Mouse (Mus musculus) kidney, adult 18-20 months (tissue): ENCODE results near the gene March2.

Experiments
- DNase-seq: peaks from one replicate; pipeline ENCODE4 v3.0.0; 2021

The March2 gene

DNA sequence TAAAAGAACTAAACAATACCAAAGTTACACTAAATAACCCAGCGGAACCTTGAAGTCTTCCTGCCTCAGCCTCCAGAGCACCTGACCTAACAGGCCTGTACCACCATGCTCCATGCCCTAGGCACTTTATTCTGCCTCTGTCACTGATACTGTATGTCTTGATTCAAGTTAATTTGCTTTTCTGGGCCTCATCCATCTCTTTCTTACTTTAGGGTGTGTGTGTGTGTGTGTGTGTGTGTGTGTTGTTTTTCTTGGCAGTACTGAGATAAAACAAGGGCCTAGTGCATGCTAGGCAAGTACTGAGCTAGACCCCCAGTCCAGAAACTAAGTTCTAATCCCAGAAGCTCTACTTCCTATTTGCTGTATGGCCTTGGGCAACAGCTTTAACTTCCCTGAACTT, 1.2 kb downstream of the March2 start:
- no peak for DNase-seq

DNA sequence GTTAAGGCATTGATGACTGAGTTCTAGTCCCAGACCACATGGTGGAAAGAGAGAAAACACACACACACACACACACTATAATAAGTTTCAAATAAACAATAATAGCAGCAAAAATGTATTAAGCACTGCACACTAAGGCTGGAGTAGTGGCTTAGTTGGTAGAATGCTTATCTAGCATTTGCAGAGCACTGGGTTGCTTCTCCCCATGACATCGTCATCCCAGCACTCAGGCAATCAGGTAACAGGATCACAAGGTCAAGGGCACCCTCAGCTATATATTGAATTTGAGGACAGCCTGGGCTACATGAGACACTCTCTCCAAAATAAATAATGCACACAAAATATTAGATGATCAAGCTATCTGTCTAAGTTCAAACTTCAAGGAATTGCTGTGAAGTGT, 3.7 kb downstream of the March2 start:
- DNase-seq, result no peak

DNA sequence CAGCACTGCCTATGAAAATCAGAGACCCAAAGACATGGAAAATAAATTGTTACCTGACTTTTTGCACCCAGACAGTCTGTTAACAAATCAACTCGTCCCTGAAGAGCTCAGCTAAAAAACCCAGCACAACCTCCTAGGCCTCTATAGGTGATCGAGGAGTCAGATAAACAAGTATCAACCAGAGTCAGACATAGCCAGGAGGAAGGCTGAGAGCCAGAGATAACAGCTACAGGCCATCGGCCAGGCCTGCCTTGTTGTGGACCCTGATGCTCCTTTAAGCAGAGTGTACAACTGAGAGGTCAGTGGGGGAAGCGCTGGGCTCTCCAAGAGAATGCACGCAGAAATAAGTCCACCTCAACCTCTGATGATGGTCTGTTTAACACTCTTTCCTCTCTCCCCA, 5.2 kb downstream of the March2 start:
- DNase-seq, result no peak

DNA sequence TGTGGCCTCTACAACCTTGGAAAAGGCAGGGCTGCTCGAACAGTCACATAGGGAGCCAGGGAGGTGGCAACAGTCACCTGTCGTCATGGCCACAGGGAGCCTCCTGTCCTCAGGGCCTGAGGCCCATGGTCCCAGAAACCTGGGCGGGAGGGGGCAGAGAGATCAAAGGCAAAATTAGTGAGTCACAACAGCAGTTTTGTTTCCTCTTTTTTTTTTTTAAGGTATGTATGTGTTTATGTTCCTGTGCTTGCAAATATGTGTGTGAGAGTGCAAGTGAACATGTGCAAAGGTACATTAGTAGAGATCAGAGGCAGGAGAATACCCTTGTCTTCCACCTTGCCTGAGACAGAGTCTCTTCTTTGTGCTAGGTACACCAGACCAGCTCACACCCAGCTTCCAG, 8.6 kb downstream of the March2 start:
- no peak for DNase-seq

DNA sequence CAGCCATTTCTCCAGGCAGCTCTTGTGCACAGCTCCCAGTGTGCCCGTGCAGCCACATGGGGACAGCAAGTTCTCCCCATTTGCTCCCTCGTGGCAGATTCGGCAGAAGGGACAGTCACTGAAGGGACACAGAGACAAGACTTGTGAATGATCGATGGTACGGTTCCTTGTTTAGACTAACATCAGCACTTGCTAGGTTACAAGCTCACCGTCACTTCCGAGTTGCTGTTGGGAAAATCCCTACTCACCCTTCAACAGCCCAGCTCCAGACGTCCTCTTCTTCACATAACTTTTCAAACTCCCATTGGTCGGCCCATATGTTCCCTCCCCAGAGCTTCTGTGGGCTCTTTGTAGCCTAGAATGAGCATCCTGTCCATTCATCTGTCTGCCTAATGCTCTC, 15.4 kb downstream of the March2 start:
- DNase-seq, result no peak

DNA sequence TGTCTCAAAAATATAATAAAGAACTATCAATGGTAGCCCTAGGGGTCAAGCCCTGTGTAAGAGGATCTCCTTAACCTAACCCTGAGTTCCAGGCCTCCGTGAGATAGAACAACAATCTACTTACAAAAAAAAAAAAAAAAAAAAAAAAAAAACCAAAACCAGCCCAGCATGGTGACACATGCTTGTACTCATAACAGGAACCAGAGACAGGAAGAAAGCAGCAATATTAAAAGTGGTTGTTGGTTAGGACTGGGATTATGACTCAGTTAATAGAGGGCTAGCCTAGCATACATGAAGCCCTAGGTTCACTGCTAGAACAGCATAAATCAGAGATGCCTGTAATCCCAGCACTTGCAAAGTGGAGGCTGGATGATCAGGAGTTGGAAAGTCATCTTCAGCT, 16.3 kb downstream of the March2 start:
- DNase-seq, result no peak

DNA sequence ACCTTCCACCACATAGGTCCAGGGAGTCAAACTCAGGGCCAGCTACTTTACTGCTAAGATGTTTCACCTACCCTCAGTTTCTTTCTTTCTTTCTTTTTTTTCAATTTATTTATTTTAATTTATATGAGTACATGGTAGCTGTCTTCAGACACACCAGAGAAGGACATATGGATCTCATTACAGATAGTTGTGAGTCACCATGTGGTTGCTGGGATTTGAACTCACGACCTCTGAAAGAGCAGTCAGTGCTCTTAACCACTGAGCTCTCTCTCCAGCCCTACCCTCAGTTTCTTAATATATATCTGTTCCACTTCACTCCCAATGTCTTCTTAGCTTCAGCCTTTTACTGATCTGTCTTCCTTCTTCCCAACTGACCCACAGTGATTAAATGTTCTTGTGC, 23.0 kb downstream of the March2 start:
- no peak for DNase-seq

DNA sequence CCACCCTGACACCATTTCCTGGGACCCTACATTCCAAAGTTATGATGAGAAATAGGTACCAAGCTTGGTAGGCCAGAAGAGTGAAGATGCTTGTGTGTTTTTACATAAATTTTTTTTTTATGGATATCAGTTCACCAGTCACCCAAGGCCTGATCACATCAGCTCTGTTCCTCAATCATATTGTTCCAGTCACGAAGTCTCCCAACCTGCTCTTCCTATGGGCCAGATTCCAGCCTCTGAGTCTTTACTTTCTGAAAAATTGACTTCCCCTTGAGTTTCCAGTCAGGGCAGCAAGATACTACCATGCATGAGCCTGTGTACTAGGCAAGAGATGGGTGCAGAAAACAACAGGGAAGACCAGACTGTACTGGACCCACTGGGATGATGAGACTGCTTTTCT, 31.7 kb downstream of the March2 start, which contains the start of gene Hnrnpm:
Gene Hnrnpm (minus strand): TSS at position 101 of the 400 bp plus-strand sequence.
- DNase-seq, result no peak

DNA sequence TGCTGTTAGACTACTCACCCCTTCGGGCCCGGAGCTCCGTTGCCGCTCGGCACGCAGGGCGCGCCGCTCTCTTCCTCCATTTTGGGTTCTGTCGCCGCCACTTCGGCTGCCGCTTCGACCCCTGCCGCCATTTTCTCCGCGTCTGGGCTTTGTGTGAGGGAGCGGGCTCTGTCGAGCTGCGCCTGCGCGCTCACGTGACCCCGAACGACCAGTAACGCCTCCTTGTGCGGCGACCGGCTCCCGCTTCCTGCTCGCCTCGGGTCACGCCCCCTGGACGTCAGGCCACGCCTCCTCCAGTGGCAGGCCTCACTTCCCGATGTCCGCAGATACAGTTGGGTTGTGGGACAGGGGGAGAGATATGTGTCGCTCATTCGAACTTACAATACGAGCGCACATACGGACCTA, 33.2 kb downstream of the March2 start:
- peak; percentile 98 for DNase-seq

DNA sequence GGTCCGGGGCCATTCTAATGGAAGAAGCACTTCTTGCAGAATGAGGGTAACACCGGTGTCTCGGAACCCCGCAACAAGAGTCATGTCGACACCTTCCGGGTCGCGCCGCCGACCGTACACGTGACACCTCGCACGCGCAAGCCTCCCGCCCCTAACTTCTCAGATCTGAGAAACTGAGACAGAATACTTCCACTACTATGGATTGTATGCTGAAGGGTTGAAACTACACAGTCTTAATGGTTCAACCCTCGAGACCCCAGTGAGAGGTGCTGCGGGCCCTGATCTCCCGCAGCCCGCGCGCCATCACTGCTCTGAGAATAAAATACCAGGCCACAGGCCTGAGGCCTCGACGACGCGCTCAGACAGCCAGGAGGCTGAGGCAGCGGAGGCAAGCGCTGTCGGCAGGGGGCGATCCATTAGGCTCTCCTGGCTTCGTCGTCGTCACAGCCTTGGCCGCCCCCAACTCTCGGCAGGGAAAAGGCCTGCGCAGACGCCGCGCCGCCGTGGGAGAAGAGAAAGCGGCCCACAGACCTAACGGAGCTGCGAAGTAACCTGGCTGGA, 33.7 kb downstream of the March2 start:
- peak; percentile 70 for DNase-seq

DNA sequence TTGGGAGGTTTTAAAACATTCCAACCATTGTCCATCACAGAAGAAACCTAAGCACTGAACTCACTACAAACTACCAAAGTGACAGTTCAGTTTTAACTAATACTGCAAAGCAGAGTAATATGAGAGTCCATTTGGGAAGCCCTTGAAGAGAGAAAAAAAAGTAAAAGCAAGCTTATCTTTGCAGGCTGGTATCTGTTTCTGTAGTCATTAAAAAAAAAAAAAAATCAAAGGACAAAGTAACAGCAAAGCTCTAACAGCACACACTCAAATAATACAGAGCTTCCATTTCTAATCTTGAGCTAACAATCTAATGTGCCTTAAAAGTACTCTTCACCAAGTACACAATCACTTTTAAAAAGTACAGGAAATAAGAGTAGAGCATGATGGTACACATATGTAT, 36.7 kb downstream of the March2 start:
- no peak for DNase-seq

DNA sequence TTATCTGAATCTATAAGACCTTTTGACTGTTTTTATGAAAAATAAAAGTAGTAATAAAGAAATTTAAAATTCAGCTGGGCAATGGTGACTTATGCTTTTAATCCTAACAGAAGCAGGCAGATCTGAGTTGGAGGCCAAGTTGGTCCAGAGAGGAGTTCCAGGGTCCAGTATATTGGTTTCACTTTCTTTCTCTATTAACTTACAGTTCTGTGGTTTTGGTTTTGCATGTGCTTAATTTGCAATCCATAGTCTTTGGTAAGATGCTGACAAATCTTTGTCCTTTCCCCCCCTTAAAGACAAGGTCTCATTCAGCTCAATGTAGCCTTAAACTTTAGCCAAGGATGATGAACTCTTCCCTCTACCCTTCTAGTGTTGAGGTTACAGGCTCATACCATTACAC, 39.7 kb downstream of the March2 start:
- DNase-seq, result no peak

DNA sequence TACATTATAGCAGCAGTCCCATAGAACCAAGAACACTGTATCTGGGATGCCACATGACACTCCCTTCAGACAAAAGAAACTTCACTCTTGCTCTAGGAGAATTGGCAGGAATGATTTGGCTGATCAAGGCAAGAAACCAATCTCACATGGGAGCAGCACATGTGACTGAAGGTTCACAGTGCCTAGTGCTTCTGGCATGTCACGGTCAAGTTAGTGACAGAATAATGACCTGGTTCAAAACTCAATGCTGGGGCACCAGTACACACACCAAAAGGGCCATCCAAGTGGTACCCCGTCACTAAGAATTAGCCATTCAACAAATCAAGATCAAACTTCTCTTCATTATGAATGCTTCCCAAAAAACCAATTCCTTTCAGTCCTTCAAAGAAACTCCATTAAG, 42.4 kb downstream of the March2 start:
- no peak for DNase-seq

DNA sequence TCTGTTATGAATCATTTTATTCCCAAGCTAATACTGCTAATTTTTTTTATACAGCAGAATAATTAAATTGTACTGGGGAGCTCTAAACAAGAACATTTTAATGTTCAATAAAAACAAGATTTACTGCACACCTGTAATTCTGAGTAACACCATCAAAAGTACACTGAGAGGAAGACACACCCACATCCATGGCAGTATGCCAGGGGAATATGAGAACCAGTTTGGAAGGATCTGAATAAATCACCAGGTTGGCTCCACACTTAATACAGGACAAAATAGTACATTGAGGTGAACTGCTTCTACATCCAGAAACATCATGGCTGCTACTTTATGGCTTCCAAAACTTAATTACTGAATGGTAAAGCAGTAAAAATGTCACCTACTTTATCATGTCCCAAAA, 43.0 kb downstream of the March2 start:
- DNase-seq, result peak; percentile 13

DNA sequence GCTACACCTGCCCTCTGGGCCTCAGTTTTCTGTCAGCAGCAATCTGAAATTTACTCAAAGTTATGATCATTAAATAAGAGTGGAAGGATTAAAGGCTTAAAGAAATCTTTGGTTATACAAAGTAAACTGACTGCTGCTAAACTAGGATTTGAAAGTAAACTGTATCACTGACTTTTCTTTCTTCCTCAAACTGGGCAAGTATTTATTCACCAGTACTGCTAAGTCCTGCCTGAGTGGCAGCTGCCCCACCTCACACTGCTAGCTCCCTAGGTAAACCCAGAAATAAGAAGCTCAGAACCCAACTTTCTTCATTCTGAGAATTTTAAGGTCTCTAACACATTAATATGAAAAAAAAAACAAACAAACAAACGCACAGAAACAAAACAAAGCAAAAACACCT, 44.6 kb downstream of the March2 start:
- no peak for DNase-seq

DNA sequence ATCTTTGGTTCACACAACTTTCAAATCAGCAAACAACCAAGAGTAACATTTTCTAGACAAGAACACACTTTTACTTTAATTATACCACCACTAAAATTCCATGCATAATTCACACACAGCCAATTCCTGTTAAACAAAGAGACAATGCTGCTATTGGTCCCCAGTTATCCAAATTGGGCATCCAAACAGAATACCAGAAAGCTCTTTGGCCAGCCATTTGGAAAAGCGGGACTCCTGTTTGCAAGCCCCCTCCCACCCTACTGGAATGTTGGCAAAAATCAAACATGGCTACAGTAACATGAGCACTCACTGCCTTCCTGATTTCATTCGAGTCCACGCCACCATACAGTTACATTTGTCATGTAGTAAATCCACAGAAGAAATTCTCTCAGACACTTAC, 48.8 kb downstream of the March2 start:
- no peak for DNase-seq

DNA sequence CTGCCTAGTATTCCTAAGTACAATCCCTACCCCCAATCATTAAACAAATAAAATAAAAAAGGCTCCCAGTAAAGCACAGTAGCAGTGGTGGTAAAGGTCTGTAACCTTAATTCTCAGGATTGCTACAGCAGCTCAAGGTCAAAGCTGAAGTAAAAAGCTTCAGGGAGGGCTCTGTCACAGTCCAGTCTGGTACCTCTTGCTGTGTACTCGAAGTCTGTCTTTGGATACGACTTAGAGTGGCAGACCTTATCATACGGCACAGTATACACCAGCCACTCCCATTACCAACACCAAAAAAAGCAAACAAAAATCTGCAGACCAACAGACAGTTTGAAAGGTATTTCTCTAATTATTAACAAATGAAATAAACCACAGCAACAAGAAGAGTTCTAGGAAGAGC, 51.7 kb downstream of the March2 start:
- no peak for DNase-seq

DNA sequence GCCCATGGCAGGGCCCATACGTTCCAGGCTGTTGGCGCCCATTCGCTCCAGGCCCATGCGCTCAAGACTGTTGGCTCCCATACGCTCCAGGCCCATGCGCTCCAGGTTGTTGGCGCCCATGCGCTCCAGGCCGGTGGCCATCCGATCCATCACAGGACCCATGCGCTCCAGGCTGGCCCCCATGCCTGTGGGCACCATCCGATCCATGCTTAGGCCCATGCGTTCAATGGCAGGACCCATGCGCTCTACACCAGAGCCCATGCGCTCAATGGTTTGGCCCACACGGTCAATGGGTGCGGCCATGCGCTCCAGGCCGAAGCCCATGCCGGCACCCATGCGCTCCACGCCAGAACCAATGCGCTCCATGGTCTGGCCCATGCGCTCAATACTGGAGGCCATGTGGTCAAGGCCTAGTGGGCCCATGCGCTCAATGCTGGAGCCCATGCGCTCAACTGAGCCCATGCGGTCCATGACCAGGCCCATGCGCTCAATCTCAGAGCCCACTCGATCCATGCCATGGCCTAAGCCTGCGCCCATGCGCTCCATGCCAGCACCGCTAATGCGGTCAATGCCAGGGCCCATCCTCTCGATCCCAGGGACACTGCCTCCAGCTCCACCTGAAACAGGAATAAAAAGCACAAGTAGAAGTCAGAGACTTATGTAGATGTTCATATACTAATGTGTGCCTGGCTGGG, 68.5 kb downstream of the March2 start:
- DNase-seq, result no peak

DNA sequence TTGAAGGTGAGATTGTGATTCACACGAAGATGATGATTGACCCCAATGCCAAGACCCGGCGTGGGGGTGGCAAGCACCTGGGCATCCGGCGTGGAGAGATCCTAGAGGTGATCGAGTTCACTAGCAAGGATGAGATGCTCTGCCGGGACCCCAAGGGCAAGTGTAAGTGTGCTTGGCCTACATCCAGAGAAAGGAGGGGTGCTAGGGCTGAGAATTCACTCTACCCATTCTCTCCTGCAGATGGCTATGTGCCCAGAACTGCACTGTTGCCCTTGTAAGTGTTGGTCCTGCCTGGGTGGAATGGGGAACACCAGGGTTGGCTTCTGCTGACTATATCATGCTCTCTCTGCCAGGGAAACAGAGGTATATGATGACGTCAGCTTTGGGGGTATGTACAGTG, 73.4 kb downstream of the March2 start:
- DNase-seq, result no peak

DNA sequence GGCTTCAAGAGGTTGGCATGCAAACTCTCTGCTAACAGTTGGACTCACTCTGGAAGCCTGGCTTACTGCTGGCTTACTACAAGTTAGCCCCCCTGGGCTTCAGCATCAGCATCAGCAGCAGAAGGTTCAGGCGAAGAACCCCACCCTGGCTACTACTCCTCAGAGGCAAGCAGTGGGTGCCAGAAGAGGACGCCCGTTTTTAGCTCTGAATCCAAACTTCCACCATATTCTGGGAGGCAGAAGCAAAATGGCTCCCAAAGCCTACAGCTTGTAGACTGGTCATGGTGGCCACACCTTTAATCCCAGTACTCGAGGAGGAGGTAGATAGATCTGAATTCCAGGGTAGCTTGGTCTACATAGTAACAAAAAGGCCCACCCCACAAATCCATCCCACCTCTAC, 74.4 kb downstream of the March2 start:
- DNase-seq, result no peak

DNA sequence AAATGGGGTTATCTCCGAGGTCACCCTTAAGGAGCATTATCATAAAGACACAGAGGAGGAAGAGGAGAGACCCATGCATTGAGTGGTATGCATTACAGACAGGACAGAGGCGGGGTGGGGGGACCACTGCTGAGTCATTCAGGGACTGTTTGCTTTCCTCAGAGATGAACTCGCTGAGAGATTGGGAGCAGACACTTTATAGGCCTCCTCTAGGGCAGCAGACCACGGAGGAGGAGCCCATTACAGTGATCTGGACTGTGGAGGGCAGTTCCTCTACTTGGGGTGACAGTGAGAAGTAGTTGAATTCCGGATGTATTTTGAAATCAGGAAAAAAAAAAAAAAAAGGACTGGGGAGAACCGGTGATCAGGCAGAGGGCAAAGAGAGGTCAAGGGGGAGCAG, 78.7 kb downstream of the March2 start:
- no peak for DNase-seq

DNA sequence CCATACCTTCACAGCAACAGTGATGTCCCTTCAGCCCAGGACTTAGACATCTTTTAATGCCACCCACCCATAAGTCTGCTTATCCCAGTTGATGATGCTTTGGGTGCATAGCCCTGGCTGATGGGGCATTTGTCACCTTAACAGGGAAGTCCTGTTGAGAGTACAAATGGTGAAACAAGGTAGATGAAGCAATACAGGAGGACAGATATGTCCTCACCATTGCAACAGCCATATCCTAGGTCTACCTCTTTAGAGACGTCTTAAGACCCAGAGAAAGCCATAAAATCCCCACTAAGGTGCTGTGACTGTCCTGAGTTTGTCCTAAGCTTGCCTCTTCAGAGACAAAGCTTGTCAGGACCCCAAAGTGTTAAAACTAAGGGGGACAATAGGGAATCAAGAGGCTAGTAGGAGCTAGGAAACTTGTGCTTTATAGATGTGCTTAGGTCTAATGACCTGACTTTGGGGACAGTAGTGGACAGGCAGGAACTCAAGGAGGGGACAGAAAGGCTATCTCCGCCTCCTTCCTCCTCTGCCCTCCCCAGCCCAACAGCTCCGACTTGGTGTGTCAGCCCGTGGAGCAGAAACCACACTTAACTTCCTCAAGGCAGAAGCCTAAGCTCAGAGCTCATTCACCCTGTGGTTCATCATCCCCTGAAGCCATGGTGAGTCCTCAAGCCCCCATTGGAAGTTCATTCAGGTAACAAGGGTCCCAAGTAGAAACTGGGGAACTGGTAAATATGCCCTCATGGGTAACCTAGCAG, 80.8 kb downstream of the March2 start, which contains the start of gene Pram1:
Gene Pram1 (plus strand): TSS at position 541 of the 761 bp plus-strand sequence.
- DNase-seq, result no peak

DNA sequence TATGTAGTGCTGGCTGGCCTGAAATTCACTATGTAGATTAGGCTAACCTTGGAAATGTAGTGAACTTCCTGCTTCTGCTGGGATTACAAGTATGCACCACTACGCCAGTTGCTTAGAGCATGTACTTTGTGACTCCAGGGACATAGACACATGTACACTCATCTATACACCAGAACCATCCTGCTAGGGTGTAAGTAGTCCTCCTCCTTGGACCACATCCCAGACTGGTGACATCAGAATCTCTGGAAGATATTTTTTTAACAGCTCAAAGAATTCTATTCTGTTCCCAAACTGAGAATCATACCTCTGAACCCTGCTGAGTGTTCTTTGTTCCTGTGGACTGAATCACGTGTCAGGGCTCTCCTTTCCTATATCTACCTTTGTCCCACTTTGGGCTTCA, 81.4 kb downstream of the March2 start:
- DNase-seq, result no peak
